Mouse (Mus musculus) heart, postnatal 25 days (tissue): ENCODE data around the gene Tfb1m. TPM values are rescaled to one million over a fixed set of nuclear protein-coding genes. Genes with fewer than 3 reads are reported as not detected.

ENCODE experiments used
- DNase-seq: peaks from one replicate; pipeline ENCODE4 v3.0.0; 2022; ENCODE audit warnings: low spot score
- intact Hi-C: fragments of 180-260 bp; cut with DNase I; formaldehyde crosslinking; loops from one replicate; pipeline ENCODE4 v1.15.1; 2025
- total RNA-seq, 2 experiments: library from RNA; stranded (reverse); gene quantifications; 2 replicates each; pipeline ENCODE4 v1.2.3; 2021

Tfb1m gene
- total RNA-seq, 2 experiments from 2014 or later = 9.9 to 11.7 TPM

DNA sequence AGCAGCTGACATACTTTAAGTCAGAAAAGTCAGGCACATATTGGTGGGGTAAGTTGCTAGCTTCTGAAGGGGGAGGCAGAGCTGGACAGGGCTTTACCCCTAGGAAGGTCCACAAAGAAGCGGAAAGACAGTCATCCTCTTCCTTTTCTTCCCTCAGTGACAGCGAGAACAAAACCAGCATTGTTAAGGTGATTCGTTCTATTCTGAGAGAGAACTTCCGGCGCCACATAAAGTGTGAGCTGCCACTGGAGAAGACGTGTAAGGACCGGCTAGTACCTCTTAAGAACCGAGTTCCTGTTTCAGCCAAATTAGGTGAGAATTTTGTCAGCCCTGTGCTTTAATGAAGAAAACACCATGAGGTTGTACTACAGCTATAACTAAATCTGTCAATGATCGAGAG, 41.2 kb downstream of the Tfb1m start:
- no peak for DNase-seq
- intact Hi-C loops = no loop called here

DNA sequence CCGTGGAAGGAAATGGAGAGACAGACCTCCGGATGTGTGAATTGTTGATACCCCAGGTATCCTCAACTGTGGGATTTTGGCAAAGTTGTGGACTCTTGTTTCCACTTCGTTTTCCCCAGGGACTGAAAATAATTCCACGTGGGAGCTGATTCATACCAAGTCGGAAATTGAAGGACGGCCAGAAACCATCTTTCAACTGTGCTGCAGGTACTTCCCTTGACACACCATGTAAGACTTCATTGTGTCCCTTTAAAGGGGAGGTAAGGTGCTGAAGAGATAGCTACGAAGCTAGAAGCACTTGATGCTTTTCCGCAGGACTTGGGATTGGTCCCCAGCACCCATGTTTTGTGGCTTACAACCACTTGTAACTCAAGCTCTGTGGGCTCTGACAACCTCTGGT, 41.7 kb downstream of the Tfb1m start:
- no peak for DNase-seq
- intact Hi-C loops = no loop called here

DNA sequence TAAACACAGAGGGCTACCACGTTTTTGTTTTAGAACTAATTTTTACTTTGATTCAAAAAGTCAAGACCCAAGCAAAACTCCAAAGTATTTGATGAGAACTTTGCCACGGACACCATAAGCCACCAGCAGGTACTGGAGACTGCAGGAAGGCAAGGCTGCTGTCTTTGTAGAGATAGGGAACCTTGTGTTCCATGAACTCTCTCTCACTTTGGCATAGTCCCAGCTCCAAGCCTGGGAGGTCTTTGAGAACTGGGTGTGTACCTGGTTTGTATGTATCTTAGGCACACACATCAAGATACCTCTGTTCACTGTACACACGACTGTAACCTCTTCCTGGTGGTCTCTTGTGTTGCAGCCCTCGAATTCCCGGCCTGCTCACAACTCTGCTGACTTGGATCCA, 43.3 kb downstream of the Tfb1m start:
- no peak for DNase-seq
- intact Hi-C loops = no loop called here

DNA sequence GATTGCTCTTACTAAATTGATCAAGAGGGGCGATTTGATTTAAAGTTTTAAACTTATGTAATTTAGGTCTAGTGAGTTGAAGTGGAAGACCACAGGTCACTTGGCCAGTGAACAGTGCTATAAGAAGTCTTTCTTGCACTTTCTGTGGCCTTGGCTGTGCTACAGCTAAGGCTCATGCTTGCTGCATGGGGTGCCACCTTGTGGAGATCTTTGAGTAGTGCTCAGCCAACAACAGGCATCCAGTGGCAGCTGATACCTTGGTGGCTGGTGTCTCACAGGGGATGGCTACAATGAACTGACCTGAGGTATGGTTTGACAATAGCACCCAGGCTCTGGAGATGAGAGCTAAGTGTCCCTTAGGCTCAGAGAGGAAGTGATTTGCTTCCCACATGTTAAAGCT, 47.7 kb downstream of the Tfb1m start:
- peak; percentile 5 for DNase-seq
- intact Hi-C loops = loop anchor here (1.0 to 5.0 kb wide), 2 partner anchors 62 to 238 kb away; no protein-coding TSS in a partner anchor

DNA sequence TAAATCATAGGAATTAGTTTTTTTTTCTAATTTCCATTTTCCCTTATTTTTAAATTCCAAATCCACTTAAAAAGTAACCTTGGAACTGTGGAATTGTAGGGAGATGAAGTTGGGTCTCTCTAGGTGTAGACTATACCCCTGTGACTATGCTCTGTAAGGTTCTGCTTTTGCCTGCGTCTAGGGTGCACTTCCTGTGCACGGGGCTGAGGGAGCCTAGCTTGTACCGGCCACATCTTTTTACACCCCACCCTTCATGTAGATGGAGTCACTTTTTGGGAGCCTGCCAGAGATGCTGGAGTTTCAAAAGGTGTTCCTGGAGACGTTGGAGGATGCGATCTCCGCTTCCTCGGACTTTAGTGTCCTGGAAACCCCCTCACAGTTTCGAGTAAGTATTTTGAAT, 51.1 kb downstream of the Tfb1m start:
- intact Hi-C loops = loop anchor here (5.0 kb wide), 1 partner anchor 234 kb away; no protein-coding TSS in a partner anchor
- DNase-seq = no peak

DNA sequence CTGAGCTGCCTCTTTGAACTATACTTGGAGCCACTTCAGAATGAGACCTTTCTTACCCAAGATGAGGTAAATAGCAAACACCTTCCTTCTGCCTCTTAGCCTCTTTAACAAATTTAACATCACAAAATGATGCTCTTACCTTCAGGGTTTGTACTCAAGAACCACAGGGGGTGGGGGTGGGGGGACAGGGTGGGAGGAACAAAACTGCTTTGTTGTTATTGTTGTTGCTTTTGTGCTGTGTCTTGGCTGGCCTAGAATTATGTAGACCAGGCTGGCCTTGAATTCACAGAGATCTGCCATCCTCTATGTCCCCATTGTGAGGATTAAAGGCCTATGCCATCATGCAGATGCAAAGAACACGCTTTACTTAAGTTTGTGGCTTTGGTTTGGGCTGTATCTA, 51.9 kb downstream of the Tfb1m start:
- intact Hi-C loops = loop anchor here (5.0 kb wide), 1 partner anchor 233 kb away; no protein-coding TSS in a partner anchor
- no peak for DNase-seq

DNA sequence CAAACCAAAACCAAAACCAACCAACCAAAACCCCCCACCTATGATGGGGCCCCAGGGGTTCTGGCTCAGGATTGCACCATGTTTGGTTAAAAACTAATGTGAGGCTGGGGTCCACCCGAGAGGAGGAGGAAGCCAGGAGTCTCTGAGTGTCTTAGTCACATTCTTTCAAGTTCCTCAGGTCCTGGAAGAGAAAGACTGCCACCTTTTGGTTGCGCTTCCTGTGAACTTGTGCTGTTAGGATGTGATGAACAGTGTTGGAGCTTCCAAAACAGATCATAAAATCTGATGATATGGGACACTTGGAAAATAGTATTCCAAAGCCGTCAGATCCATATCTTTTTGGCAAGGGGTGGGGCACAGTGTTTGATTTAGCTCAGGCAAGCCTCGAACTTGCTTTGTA, 56.6 kb downstream of the Tfb1m start:
- no peak for DNase-seq
- intact Hi-C loops = no loop called here

DNA sequence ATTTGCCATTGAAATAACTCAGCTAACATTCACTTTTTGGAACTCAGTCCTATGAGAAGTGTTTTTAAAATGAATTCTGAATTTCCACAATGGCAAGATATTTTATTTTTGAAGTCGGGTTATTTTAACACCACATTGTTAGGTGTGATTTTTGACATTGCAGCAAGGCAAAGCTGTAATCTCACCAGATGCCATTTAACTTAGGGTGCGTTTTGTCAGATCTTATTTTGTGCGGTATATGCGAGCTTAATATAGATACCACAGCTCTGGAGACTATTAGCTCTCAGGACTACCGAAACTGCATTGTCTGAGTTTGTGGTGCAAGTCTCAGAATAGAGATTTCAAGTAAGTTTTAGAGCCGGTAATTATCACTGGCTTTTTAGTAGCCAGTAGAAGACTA, 57.5 kb downstream of the Tfb1m start:
- DNase-seq = no peak
- intact Hi-C loops = no loop called here

DNA sequence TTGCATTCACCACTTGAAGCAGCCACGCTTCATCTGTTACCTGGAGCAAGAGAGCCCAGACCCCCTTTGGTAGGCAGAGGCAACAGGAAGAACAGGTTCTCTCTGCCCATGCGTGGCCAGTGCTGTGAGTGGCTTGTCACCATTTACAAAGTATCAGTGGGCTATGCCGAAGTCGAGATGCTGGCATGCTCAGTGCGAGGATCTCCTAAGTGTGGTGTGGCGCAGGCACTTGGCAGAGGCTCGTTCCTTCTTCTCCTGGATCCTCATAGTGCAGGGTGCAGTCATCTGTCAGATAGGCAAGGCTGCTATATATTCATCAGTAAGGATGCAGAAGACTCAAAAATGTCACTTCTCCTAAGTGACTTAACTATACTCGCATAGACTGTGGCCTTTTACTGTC, 58.1 kb downstream of the Tfb1m start:
- no peak for DNase-seq
- intact Hi-C loops = no loop called here

DNA sequence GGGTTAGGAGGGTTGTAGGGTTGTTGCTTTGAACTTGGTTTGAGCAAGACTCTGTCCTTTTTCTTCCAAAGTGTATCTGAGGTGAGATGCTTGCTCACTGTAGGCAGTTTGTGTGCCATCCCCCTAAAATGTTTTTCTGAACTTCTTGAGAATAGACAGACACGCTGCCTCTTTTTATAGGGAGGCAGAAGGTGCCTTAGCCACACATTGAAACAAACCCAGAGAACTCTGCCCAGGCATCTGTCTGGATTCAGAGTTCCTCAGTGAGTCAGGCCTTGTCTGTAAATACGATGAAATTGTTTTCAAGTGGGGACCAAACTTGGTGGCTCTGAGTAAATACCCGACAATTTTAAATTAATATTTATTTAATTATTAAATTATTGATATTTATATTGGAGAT, 59.0 kb downstream of the Tfb1m start:
- intact Hi-C loops = no loop called here
- no peak for DNase-seq

DNA sequence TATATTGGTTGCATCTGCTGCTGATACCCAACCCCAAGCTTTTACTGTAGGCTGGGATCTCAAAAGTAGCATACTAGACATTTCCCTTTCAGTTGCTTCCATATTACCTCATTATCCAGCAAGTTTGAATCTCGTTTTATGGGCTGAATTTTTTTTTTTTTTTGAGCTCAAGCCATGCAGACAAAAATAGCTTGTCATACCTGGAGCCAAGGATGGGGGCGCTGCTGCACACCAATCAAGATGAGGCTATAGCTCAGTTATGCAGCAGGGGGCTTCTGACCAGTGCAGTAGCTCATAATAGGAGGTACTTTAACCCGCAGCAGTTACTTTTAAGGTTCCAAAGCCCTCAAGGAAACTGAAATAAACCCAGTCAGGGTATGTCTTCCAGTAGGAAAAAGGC, 59.5 kb downstream of the Tfb1m start:
- no peak for DNase-seq
- intact Hi-C loops = no loop called here

DNA sequence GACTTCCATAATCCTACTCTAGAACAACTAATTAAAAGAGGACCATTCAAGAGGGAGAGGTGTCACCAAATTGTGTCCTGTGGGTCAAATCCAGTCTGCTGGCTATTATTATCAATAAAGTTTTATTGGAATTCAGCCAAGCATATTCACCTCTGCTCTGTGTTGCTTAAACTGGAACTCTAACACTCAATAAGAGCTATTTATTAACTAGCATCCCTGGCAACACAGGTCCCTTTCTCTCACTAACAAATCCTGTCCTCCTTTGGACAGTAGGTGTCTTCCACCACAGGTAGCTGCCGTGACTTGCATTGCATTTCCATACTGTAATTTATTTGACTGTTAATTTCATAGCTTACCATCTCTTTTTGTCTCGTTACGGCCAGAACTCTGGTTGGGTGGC, 61.5 kb downstream of the Tfb1m start:
- no peak for DNase-seq
- intact Hi-C loops = no loop called here

DNA sequence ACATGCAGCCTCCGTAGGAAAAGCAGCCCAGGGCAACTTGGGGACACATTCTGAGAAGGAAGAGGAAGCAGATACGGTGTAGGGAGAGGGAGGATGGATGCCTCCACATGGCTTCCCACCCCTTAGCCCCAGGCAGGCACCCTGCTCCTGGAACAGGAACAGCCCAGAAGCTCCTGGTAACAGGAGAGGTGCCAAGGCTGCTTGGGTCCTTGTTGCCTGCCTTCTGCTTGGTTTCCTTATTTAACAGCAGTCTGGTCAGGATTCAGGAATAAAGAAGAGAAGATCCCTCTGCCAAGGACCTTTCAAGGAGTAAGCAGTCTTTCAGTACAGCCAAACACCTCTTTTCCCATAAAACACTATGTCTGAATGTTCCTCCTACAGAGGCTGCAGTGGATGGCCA, 62.0 kb downstream of the Tfb1m start:
- DNase-seq = no peak
- intact Hi-C loops = no loop called here

DNA sequence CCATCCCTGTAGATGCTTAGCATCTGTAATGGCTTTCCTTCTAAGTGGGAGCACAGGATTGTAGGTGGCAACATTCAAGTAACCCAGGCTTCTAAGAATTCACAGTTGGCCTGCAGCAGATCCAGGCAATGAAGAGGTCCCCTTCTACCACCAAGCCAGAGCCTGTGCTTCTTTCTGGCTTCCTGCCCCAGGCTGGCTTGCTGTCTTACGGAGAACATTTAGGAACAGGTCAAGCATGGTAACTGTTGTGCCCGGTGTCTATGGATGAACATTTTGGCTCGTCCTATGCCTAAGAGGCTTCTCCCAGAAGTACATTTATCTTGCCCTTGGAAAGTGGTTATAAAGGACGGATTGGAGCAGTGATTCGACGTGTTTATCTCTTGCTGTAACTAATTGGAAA, 65.9 kb downstream of the Tfb1m start:
- no peak for DNase-seq
- intact Hi-C loops = no loop called here

DNA sequence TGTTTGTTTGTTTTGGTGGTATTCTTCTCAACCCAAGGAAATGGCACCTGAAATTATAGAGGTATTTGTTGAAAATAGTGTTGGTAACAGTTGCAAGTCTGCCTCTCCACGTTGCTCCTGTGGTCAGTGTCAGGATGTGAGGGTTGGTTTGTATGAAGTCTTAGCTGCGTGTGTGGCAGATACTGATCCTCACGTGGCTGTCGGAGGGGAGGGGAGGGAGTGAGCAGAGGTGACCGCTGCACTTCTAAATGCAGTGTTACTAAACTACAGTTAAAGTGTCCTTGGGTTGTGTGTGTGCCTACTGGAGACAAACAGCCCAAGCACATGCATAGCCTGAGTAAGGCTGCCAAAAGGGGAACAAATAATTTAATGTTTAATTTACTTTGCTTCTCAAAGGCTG, 66.5 kb downstream of the Tfb1m start:
- intact Hi-C loops = no loop called here
- DNase-seq = no peak

DNA sequence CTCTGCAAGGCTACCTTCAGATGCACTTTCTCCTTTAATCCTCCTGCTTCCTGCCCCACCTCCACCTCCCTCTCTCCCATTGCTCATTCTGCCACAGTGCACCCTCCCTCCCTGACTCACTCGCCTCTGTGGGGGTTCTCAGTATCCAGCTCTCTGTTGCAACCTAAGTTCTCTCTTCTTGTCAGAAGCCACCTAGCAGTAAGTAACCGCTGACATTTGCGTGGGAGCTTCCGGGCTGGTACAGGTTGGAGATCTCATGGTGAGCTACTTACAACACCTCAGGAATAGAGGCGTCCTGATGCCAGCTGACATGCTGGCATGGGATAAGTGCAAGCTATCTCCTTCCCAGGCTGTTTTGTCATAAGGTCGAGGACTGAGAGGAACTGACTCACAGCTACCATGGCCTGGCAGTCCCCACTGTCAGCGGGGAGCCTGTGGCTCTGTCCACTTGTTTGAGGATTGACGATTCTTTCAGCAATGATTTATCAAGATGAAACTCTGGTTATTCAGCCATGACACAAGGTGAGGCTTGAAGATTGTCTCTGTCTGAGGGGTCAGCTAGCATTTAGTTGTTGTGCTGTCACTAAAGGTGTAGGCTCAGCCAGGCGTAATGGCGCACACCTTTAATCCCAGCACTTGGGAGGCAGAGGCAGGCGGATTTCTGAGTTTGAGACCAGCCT, 67.2 kb downstream of the Tfb1m start:
- DNase-seq = no peak

DNA sequence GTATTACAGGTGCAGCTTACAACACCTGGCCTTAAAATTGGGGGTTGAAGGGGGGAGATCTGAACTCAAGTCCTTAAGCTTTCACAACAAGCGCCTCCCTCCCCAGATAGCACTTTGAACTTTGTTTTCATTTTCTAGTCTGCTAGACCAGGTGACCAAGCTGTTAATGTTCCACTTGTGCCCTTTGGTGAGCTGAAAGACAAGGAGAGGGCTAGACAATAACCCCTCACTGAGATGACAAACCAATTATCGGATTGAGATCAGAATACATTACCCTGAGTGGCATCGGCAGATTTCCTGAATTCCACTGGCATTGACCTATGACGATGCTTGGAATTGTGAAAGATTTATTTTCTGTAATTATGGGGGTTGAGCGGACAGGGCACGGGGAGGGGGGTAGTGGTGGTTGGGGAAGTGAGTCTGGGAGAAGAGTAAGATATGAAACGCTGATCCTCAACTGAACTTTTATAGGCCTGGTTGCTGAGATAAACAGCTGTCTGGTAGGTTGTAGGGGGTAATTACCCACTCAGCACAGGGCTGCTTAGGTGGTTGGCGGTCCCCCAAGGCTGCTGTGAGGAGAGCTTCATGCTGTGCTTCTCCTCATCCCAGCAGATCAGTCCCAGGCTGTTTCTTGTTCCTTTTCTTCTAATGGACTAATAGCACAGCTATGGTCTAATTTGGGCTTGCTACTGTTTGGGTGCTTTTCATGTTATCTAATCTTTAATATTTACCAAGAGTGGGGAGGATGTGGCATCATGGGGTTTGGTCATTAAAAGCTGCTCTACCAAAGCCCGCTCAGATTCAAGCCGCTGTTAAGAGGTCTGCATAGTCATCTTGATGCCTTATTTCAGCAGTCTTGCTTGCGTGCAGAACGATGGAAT, 69.6 kb downstream of the Tfb1m start:
- DNase-seq = no peak
- intact Hi-C loops = no loop called here

More for the DNA sequence above, 67.2 kb downstream of the Tfb1m start:
- intact Hi-C loops = no loop called here

DNA sequence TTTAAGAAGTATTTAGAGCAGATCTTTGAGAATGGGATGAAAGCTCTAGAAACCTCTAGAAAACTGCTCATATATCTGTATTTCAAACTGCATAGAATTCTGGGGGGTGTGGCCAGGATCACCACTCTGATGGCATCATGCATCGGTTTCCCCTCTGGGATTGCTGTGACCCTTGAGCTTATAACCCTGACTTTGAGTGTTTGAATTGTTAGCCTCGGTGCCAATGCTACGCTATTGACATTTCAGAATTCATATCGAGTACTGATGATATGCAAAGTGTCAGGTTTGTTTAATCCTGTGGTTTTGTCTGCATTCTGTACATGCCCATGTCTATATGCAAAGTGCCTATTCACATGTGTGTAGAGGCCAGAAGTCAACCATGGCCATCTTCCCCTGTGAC, 70.4 kb downstream of the Tfb1m start:
- intact Hi-C loops = no loop called here

DNA sequence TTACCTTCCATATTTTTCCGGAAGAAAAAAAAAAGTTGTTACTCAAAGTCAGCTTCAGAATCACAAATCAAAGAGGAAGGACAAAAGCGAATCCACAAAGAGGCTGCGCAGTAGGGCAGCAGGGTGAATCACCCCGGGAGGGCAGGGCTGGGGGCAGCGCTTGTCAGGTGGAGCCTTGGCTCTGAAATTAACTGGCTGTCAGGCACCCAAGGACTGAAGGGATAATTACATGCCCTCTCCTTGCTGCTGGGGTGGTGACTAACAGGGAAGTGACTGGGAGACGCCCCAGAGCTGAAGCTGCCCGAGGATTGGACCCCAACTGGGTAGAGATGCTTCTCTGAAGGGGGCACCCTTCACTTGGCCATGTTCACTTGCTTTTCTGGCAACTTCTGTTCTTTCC, 71.7 kb downstream of the Tfb1m start:
- DNase-seq = no peak
- intact Hi-C loops = no loop called here

More for the DNA sequence above, 70.4 kb downstream of the Tfb1m start:
- DNase-seq = no peak

DNA sequence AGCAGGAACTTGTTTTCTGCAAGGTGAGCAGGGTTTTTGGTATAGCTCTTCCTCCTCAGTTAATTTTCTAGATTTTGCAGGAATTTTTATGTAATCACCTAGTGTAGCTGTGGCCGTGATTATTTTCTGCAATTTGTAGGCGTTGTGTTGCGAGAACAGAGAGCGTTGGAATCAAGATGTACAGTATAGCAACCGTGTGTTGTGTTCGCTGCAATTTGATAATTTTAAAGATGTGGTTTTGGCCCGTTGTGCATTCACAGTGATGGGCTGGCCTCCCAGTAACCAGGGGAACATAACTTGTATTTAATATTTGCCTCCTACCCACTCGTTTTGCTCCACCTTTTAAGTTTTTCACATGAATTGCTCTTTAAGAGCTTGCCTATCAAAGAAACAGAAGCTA, 74.5 kb downstream of the Tfb1m start:
- intact Hi-C loops = no loop called here
- no peak for DNase-seq
